Mouse (Mus musculus) cortical plate, adult 2 months (tissue): ENCODE data around the gene Ubr1. TPM values are rescaled to one million over a fixed set of nuclear protein-coding genes. Genes with fewer than 3 reads are reported as not detected.

Experiments
- H3K27ac ChIP-seq: fragments of 200-500 bp; 2 replicates; pipeline ENCODE4 v1.5.1; 2012; ENCODE audit warnings: low read length, control low read depth, inconsistent platforms; ENCODE audit not compliant: insufficient read depth
- H3K4me1 ChIP-seq: fragments of 200-500 bp; 2 replicates; pipeline ENCODE4 v1.6.1; 2011; ENCODE audit warnings: low read length; ENCODE audit not compliant: control insufficient read depth, insufficient read depth
- H3K4me3 ChIP-seq: fragments of 200-500 bp; 2 replicates; pipeline ENCODE4 v1.5.1; 2011; ENCODE audit warnings: mild to moderate bottlenecking, low read length, control low read depth; ENCODE audit not compliant: insufficient read depth
- CTCF ChIP-seq: fragments of 200-500 bp; IDR thresholded peaks from 2 replicates; pipeline ENCODE4 v1.5.1; 2011; ENCODE audit warnings: mild to moderate bottlenecking, control low read depth, low read length; ENCODE audit not compliant: insufficient read depth; ENCODE audit errors: extremely low read depth
- POLR2A ChIP-seq: fragments of 200-500 bp; IDR thresholded peaks from 2 replicates; pipeline ENCODE4 v1.6.1; 2011; ENCODE audit warnings: mild to moderate bottlenecking, low read length, control low read depth; ENCODE audit not compliant: insufficient read depth; ENCODE audit errors: extremely low read depth
- polyA plus RNA-seq: library from polyadenylated mRNA; depleted of rRNA; stranded (reverse); fragments of >200 nt; gene quantifications from 2 replicates; pipeline ENCODE4 v1.2.3, GENCODE M21; 2012; rRNA removed

Ubr1 gene
- 16.2 and 16.5 TPM in 2 replicates for polyA plus RNA-seq

DNA sequence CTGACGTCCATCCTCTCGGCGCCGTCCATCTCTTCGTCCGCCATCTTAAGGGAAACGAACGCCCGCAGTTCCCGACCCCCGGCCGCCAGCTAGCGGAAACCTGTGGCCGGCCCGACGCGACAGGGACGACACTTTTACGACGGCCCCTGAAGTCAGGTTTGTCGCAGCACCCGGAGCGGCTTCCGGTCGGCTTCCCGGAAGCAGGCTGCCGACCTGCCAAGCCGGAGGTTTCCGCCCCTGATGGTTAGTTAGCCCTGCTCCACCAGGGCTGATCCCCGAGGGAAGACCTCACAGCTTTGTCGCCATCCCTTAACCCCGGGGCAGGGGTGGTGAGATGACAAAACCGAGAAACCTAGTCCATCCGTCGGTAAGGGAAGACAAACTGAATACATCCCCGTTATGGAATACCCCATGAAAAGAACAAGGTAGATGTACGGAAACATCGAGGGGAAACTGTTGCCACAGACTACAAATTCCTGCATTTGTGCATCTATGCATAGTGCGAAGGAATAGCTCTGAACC, at the start of gene Ubr1:
Gene Ubr1 (minus strand): TSS at position 157 of the 522 bp plus-strand sequence.
- TF ChIP-seq POLR2A (peak; percentile 92), CTCF (no peak)
- peaks cover 3% of the 10 kb centered on the region; the same call in 1 of the 2 replicates for H3K4me1 ChIP-seq
- H3K4me3 ChIP-seq = peak within 1 kb of the TSS; percentile 70
- peak within 1 kb of the TSS; percentile 57 for H3K27ac ChIP-seq

DNA sequence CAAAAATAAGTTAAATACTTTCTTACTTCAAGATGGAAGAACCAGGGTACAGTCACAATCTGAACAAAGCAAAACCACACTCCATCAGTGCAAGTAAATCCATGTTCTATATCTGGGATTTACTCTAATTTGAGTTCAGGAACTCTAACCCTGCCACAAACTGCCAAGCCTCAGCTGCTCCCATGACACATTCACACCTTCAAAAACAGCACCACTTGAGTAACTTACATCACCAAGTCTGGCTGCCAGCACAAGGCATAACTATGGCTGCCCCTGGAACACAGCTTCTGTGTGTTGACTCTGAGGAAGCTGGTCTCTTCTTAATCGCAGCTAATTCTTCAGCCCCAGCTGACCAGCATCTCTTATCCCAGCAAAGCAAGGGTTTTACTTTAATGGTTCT, 46.6 kb upstream of the Ubr1 start:
- no peak overlapping the region for H3K4me3 ChIP-seq
- no peak overlapping the region for H3K27ac ChIP-seq
- H3K4me1 ChIP-seq = no peaks in the 10 kb centered on the region
- TF ChIP-seq CTCF = no peak

DNA sequence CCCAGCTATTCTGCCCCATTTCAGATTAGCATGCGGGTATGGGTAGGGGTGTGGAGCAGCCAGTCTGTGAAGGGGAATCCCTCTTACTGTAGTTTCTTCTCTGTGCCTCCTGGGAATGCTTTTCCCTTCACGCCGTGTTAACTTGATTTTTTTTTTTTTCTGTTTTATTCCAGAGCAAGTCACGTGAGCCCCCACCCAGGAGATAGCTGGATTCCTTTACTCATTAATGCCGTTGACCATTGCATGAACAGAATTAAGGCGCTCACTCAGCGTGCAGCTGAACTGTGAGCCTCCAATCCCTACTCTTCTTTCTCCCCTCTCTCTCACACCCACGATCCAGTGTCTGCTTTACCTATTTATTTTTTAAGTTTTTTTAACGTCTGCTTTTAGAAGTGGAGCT, 45.7 kb upstream of the Ubr1 start:
- Histone ChIP-seq H3K27ac (no peak overlapping the region), H3K4me3 (no peak overlapping the region), H3K4me1 (no peaks in the 10 kb centered on the region)
- no peak for TF ChIP-seq CTCF
- no peak for TF ChIP-seq POLR2A

DNA sequence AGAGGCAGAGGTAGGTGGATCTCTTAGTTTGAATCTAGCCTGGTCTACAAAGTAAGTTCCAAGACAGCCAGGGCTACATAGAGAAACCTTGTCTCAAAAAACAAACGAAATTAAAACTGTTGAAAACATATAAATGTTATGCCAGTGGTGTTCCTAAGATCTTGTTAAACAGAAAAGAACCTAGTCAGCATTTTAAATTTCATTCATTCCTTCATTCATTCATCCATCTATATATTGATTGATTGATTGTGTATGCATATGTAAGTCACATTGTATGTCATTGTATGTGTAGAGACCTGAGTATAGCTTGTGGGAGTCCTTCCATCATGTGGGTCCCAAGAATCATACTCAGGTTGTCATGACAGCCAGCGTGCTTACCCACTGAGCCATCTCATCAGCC, 45.0 kb upstream of the Ubr1 start:
- TF ChIP-seq CTCF (no peak), POLR2A (no peak)
- Histone ChIP-seq H3K4me3 (no peak overlapping the region), H3K27ac (no peak overlapping the region)

DNA sequence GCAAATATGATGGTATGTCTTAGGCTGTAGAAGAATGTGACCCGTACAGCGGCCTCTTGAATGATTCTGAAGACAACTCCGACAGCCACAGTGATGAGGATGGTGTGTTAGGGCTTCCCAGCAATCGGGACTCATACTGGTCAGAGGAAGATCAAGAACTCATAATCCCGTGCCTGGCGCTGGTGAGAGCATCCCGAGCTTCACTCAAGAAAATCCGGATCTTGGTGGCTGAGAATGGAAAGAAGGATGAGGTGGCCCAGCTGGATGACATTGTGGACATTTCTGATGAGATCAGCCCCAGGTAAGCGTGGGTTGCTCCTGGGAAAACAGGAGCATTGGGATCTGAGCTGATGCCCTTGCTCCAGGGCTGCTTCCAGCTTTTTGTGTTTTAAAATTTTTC, 42.2 kb upstream of the Ubr1 start:
- Histone ChIP-seq H3K4me1 (peaks cover 2% of the 10 kb centered on the region; the same call in 1 of the 2 replicates), H3K4me3 (no peak overlapping the region), H3K27ac (no peak overlapping the region)
- TF ChIP-seq CTCF (no peak), POLR2A (no peak)

More for the DNA sequence above, 45.0 kb upstream of the Ubr1 start:
- H3K4me1 ChIP-seq = no peaks in the 10 kb centered on the region

DNA sequence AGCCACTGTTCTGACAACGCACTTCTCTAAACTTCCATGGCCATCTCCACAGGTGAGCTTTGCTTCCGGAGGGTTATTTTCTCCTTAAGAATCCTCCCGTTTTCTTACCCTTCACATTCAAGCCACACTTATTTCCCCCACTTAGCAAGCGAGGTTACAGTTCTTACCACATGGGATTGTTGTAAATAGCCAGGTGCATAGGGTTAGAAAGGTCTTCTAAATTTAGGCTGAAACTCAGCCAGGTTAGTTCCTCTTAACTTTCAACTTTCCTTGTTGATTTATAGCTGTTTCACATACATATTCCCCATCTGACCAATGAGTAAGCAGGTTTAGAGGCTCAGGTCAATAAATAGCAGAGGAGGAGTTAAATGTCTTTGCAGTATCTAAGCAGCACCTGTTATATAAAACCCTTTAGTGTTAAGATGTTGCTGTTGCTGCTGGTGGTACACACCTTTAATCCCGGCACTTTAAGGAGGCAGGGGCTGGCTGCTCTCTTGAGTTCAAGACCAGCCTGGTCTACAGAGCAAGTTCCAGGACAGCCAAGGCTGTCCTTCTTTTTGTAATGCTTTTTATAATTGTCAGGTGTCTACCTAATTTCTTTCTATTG, 38.7 kb upstream of the Ubr1 start:
- no peak overlapping the region for H3K27ac ChIP-seq
- TF ChIP-seq CTCF (no peak), POLR2A (no peak)

DNA sequence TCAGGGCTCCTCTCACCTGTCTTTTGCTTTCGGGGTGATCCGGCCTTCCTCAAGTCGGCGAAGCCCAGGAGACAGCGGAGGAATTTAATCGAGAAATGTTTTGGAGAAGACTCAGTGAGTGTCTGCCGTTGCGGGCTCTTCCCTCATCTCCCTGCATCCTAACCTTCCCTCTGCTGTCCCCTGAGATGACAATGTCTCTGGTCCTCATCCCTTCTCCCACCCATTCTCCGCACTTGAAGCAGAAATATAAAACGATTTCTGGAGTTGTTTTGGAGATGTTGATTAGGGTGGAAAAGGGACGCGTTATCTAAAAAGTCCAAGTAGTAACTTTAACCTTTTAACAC, 38.1 kb upstream of the Ubr1 start:
- Histone ChIP-seq H3K4me1 (peaks cover 2% of the 10 kb centered on the region; the same call in 1 of the 2 replicates), H3K4me3 (peak overlapping the region; percentile 77), H3K27ac (no peak overlapping the region)
- no peak for TF ChIP-seq POLR2A

More for the DNA sequence above, 38.7 kb upstream of the Ubr1 start:
- H3K4me1 ChIP-seq = peaks cover 2% of the 10 kb centered on the region; the same call in 1 of the 2 replicates
- H3K4me3 ChIP-seq = peak overlapping the region; percentile 77

DNA sequence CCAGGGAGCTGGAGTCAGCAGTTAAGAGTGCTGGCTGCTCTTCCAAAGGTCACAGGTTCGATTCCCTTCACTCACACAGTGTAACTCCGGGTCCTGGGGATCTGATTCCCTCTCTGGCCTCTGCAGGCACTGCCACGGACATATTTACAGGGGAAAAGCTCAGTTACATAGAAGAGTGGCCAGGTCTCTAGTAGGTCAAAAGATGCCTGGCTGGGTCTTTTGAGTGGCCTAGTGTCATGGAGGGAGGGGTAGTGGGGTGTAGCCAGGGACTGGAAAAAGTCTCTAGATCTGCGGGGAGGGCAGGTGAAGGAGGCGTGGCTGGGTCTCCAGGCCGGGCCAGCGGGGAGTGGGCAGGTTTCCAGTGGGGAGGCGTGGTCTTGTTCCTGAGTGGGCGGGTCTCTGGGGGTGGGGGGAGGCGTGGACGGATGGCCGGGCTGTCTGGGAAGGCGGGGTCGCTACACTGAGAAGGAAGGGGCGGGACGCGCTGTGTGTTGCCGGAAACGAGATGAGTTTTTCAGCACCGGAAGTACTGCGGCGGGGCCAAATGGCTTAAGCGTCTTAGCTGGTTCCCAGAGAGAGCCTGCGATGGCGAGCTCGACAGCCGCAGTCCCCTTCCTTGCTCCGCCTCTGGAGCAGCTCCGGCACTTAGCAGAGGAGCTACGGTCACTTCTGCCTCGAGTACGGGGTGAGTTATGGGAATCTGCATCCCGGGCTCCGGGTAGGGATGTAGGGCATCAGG, 37.6 kb upstream of the Ubr1 start, which contains the start of gene Ccndbp1:
Gene Ccndbp1 (plus strand): TSS at position 479 of the 739 bp plus-strand sequence.
- Histone ChIP-seq H3K4me3 (peak within 1 kb of the TSS; percentile 77), H3K27ac (no peak within 1 kb of the TSS), H3K4me1 (peaks cover 2% of the 10 kb centered on the region; the same call in 1 of the 2 replicates)
- TF ChIP-seq CTCF (no peak), POLR2A (peak; percentile 66)

DNA sequence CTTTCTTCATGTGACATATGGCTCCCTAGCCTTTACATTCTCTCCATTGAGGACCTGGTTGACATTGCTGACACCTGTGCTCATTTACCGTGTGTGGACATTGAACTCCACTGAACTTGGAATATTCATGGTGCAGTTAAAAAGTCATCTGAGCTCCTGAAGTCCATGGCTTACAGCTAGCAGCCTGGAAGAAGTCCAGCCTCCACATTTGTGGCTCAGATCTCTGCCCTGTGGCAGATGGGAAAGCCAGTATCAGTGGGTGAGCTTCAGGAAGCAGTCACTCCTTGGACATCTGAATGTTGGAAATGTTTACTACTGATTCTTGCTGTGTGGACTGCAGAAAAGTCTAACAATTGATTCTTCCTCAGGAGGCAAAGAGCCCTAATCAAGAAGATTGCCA, 36.5 kb upstream of the Ubr1 start:
- Histone ChIP-seq H3K4me1 (peaks cover 2% of the 10 kb centered on the region; the same call in 1 of the 2 replicates), H3K27ac (no peak overlapping the region), H3K4me3 (no peak overlapping the region)
- TF ChIP-seq CTCF (no peak), POLR2A (no peak)

DNA sequence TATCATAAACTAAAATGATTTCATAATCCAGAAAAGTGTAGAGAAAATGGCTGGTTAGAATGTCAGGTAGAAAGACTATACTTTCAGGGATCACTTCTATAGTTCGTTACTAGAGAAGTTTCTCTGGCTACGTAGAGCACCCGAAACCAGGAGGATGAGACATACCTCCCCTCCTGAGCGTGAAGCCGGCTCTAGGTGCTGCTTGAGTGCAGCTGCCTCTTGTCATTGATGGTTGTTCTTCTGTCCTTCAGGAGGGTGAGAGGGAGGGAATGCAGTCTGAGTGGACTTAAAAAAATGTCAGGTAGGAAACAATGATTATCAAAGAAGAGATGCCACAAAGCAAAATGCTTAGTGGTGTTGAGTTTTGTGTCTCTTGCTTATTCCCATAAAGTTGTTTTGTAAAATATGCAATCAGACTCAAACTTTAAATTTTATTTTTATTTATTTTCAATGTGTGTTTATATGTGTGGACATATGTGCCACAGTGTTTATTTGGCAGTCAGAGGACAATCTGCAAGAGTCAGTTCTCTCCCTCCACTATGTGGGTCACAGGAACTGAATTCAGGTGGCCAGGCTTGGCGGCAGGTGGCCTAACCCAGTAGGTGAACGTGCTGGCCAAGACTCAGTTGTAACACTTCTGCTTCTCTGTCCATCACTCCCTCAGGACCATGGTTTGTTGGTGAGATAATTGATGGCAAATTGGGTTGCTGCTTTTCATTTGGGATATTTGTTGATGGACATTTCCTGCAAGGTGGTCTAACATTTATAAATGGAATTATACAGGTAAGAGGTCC, 33.7 kb upstream of the Ubr1 start:
- Histone ChIP-seq H3K4me3 (no peak overlapping the region), H3K27ac (no peak overlapping the region), H3K4me1 (no peaks in the 10 kb centered on the region; the same call in 1 of the 2 replicates)
- no peak for TF ChIP-seq POLR2A
- no peak for TF ChIP-seq CTCF
